Mouse (Mus musculus) adrenal gland, postnatal 10 days (tissue): ENCODE measurements around the gene Mzt1. TPM values are rescaled to one million over a fixed set of nuclear protein-coding genes. Genes with fewer than 3 reads are reported as not detected.

Experiments
- DNase-seq: peaks from one replicate; pipeline ENCODE4 v3.0.0; 2021; ENCODE audit warnings: mixed read lengths
- total RNA-seq, 2 experiments: library from RNA; stranded (reverse); gene quantifications; 2 replicates each; pipeline ENCODE4 v1.2.3; 2021

Gene Mzt1
- total RNA-seq, 2 experiments from 2014 or later = 30.3 to 30.7 TPM

GRCm38 (mm10) chr14:99018691-99019090, 27.2 kb downstream of the Mzt1 start:
- no peak for DNase-seq

- no peak for DNase-seq
These were observed 35.0 kb downstream of the Mzt1 start for GRCm38 (mm10) chr14:99010920-99011313.

GRCm38 (mm10) chr14:99010224-99010919, 35.6 kb downstream of the Mzt1 start:
- DNase-seq = peak; percentile 29

GRCm38 (mm10) chr14:98994218-98994617, 51.7 kb downstream of the Mzt1 start, which contains the start of gene Rpl36a-ps1:
Gene Rpl36a-ps1, minus strand, starts transcription at chr14:98994318.
- no peak for DNase-seq

GRCm38 (mm10) chr14:98992482-98992881, 53.5 kb downstream of the Mzt1 start:
- DNase-seq = no peak

GRCm38 (mm10) chr14:98990636-98991035, 55.3 kb downstream of the Mzt1 start:
- DNase-seq = no peak

- no peak for DNase-seq
These were observed 56.1 kb downstream of the Mzt1 start for GRCm38 (mm10) chr14:98989818-98990217.

Other genes with a start within 250 kb of the Mzt1 start
- 1 to 10 TPM; 3.8 to 7.0 TPM for gene Rpl36a-ps1, start 51.8 kb downstream of the Mzt1 start, total RNA-seq
- 1 to 10 TPM; 6.1 to 9.6 TPM for gene Bora, start 88 bp upstream of the Mzt1 start, total RNA-seq
- gene Pibf1, start 53.3 kb upstream of the Mzt1 start, total RNA-seq = 10 to 100 TPM in 1 of 2 experiments, 1 to 10 TPM in 1; 9.5 to 11.8 TPM
- 10 to 100 TPM; 21.2 to 28.5 TPM for gene Dis3, start 53.6 kb upstream of the Mzt1 start, total RNA-seq